Mouse (Mus musculus) left cerebral cortex, adult 2 months (tissue): ENCODE measurements around the gene Chst11. TPM values are rescaled to one million over a fixed set of nuclear protein-coding genes. Genes with fewer than 3 reads are reported as not detected.
A peak's percentile ranks its signal among the peaks of the same experiment; 100 is the strongest.

Source experiments
- DNase-seq, 2 experiments: peaks; one replicate each; pipeline ENCODE4 v3.0.0; 2021 to 2022; ENCODE audit warnings: low spot score in 2 of 2, mixed read lengths in 1 of 2; ENCODE audit errors: extremely low spot score in 1 of 2
- H3K27ac ChIP-seq: fragments of 200-600 bp; 2 replicates; pipeline ENCODE4 v1.8.1; 2022
- H3K4me3 ChIP-seq: fragments of 200-600 bp; 2 replicates; pipeline ENCODE4 v1.8.1; 2022
- CTCF ChIP-seq: fragments of 200-600 bp; IDR thresholded peaks from 2 replicates; pipeline ENCODE4 v1.8.1; 2022; ENCODE audit warnings: antibody characterized with exemption, mild to moderate bottlenecking, moderate library complexity
- intact Hi-C: fragments of 180-260 bp; cut with DNase I; formaldehyde crosslinking; loops from one replicate; pipeline ENCODE4 v1.15.1; 2025
- total RNA-seq, 2 experiments: library from RNA; stranded (reverse); gene quantifications; 2 replicates each; pipeline ENCODE4 v1.2.3; 2021

Chst11 gene
- total RNA-seq, 2 experiments from 2014 or later, result 31.1 to 35.0 TPM

DNA sequence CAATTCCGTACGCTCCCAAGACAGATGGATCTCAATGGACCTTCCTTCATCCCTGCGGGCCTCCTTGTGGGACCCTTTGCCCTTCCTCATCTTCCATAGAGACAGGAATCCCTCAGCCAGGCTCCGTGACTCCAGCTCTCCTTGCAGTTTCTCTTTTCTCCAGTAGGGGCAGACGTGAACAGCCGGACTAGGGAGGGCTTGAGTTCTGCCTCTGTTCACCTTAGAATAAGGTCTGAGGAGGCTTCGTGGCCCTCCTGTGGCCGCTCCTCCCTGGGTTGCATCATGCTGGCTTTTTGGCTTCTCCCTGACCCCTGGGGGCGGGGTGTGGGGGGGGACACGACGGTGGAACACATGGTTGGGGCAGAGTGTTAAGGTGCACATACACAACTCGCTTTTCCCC, 234.4 kb downstream of the Chst11 start:
- peak; percentile 83 for TF ChIP-seq CTCF
- peak; percentile 58 to 74 for DNase-seq
- no peak overlapping the region for H3K4me3 ChIP-seq
- intact Hi-C loops, result no loop called here
- H3K27ac ChIP-seq, result no peak overlapping the region

DNA sequence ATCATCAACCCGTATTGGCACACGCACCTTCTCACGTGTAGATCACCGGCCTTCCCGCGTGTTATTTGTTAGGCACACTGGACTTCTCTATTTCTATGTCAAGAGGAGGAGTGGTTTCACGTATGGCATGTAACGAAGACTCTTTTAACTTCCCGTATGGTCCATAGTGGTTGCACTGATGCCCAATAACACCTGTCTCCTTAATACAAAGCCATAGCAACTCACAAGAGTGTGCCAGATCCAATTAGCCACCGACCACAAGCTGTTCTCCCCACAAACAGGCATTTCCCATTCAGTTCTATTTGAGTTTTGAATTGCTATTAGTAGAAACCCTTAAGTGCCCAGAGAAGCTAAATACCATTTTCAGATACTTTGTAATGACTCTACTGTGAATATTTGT, 234.9 kb downstream of the Chst11 start:
- H3K4me3 ChIP-seq, result no peak overlapping the region
- intact Hi-C loops, result no loop called here
- DNase-seq, result no peak
- no peak overlapping the region for H3K27ac ChIP-seq
- no peak for TF ChIP-seq CTCF

DNA sequence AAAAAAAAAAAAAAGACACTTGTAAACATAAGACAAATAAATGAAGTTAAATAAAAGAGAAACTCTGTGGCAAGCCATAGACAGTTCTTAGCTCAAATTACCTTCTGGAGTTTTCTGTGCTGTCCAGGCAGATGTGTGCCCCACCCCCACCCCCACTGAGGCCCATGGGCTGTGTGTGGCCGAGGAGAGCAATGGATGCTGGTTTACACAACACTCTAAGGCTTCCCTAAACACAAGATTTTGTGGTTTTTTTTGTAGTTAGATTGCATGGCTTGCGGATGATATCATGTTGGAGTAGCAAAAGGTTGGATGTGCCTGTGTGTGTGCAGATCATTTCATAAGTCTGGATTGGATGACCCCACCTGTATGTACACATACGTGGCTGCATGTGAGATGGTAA, 235.5 kb downstream of the Chst11 start:
- no peak for DNase-seq
- TF ChIP-seq CTCF, result no peak
- H3K27ac ChIP-seq, result no peak overlapping the region
- intact Hi-C loops, result no loop called here
- no peak overlapping the region for H3K4me3 ChIP-seq

DNA sequence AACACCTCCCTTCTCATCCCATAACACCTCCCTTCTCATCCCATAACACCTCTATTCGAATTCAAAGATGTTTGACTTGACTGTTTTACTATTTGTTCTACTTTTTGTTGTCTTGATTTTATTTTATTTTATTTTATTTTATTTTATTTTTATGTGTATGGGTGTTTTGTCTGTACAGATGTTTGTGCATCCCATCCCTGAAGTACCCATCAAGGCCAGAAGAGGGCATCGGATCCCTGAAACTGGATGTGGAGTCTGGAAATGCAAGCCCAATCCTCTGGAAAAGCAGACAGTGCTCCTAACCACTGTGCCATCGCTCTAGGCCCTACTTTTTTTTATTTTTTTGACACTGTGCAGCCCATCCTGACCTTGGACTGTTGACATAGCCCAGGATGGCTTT, 239.7 kb downstream of the Chst11 start:
- intact Hi-C loops, result no loop called here
- peak; percentile 41 for TF ChIP-seq CTCF
- DNase-seq, result no peak

DNA sequence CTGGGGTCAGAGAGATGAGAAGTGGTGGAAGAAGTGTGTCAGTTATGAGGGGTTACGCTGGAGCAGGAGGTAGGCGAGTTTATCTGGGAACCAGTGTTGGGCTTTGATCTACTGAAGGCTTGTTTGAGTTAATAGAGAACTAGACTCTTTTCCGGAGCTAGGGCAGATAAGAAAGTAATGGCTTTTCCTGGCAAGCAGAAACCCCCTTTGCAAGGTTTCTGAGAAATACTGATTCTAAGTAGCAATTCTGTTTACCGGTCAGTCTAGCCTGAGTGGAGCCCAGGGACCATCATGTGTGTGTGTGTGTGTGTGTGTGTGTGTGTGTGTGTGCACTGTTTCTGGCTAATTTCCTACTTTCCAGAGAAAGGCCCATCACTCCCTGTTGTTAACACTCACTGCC, 243.3 kb downstream of the Chst11 start:
- Histone ChIP-seq H3K4me3 (no peak overlapping the region), H3K27ac (no peak overlapping the region)
- intact Hi-C loops, result no loop called here
- TF ChIP-seq CTCF, result no peak
- no peak for DNase-seq

More for the DNA sequence above, 239.7 kb downstream of the Chst11 start:
- Histone ChIP-seq H3K4me3 (no peak overlapping the region), H3K27ac (no peak overlapping the region)

DNA sequence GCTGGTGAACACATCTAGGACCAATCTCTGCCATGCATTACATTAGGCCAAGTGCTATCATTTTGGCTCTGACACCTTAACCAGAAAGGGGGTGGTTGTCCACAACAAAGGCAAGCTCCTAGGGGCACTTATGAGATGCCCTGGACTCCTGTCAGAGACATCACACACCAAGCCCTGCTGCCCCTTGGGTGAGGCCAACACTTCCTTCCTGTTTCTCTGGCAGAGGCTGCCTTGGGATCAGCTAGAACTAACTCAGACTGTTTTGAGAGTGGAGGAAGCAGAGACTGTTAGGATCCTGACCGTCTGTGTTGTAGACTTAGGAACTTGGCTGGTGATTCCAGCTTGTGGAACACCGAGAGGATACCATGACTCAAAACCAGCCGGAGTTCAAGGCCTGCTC, 248.7 kb downstream of the Chst11 start:
- no peak overlapping the region for H3K27ac ChIP-seq
- intact Hi-C loops, result no loop called here
- no peak overlapping the region for H3K4me3 ChIP-seq
- TF ChIP-seq CTCF, result no peak
- DNase-seq, result no peak

GRCm38 (mm10) chr10:83234391-83234790, 249.1 kb downstream of the Chst11 start:
- no peak overlapping the region for H3K4me3 ChIP-seq
- TF ChIP-seq CTCF, result no peak
- H3K27ac ChIP-seq, result no peak overlapping the region
- intact Hi-C loops, result no loop called here
- DNase-seq, result no peak

DNA sequence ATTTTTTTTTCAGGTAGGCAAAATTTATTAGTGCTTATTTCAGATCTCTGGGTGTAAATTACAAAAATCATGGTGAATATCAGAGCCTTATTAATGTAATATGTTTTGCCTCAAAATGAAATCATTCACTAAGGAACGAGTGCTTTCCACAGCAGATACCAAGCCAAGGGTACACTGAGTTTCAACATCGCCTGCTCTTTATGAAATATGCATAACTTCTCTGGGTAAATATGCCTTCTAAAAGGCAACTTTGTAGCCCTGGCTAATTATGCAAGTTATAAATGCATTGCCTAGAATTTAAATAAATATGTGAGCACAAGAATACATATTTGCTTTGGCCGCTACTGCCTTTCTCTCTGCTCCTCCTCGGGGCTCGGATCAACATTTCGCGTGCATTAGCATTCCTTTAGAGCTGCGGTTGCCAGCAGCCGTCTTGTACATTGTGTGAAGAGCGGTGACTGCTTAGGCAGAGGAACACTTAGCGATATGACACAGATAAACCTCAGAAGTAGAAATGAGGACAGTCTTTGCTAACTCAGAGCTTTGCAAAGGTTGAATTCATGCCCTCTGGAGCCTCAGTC, 256.9 kb downstream of the Chst11 start:
- Histone ChIP-seq H3K4me3 (no peak overlapping the region), H3K27ac (no peak overlapping the region)
- intact Hi-C loops, result no loop called here
- DNase-seq, result no peak
- TF ChIP-seq CTCF, result no peak

GRCm38 (mm10) chr10:83244131-83244530, 258.8 kb downstream of the Chst11 start:
- Histone ChIP-seq H3K4me3 (no peak overlapping the region), H3K27ac (no peak overlapping the region)
- DNase-seq, result no peak
- no peak for TF ChIP-seq CTCF
- intact Hi-C loops, result no loop called here

Other genes with a start within 250 kb of the Chst11 start
- gene Nfyb, start 221.4 kb upstream of the Chst11 start, total RNA-seq, result 10 to 100 TPM; 57.3 to 60.2 TPM
- gene Txnrd1, start 151.5 kb upstream of the Chst11 start, total RNA-seq, result 10 to 100 TPM; 46.9 to 48.1 TPM
- 1 to 10 TPM; 2.0 to 2.4 TPM for gene Eid3, start 118.9 kb upstream of the Chst11 start, total RNA-seq